Mouse (Mus musculus): ENCODE data around the gene Cdc40. TPM values are rescaled to one million over a fixed set of nuclear protein-coding genes. Genes with fewer than 3 reads are reported as not detected.

Cdc40 gene
- polyA plus RNA-seq, 1 experiment from 2014 or later = 28.2 TPM

GRCm38 (mm10) chr10:40856703-40857102 is 26.4 kb downstream of the Cdc40 start:
- H3K9me3 ChIP-seq = no peaks in the 10 kb centered on the region

GRCm38 (mm10) chr10:40855616-40856015 is 27.5 kb downstream of the Cdc40 start:
- Histone ChIP-seq H3K9me3 (no peaks in the 10 kb centered on the region), H3K4me1 (no peaks in the 10 kb centered on the region), H3K36me3 (no peaks in the 10 kb centered on the region), H3K9ac (no peak overlapping the region), H3K4me2 (no peak overlapping the region), H3K4me3 (replicated peaks) (no peak overlapping the region), H3K27me3 (replicated peaks) (no peaks in the 10 kb centered on the region), H3K27ac (no peak overlapping the region)
- WGBS = 64% methylated on average over 2 of the region's 2 CpGs
- ATAC-seq (ENCODE audit: insufficient read depth, low FRiP score, low read depth) = no peak

More at GRCm38 (mm10) chr10:40856703-40857102, 26.4 kb downstream of the Cdc40 start:
- 90% methylated on average over 7 of the region's 7 CpGs for WGBS
- Histone ChIP-seq H3K9ac (no peak overlapping the region), H3K27ac (no peak overlapping the region), H3K4me2 (no peak overlapping the region), H3K4me1 (no peaks in the 10 kb centered on the region), H3K36me3 (no peaks in the 10 kb centered on the region), H3K27me3 (replicated peaks) (no peaks in the 10 kb centered on the region), H3K4me3 (replicated peaks) (no peak overlapping the region)
- no peak for ATAC-seq (ENCODE audit: insufficient read depth, low FRiP score, low read depth)

DNA sequence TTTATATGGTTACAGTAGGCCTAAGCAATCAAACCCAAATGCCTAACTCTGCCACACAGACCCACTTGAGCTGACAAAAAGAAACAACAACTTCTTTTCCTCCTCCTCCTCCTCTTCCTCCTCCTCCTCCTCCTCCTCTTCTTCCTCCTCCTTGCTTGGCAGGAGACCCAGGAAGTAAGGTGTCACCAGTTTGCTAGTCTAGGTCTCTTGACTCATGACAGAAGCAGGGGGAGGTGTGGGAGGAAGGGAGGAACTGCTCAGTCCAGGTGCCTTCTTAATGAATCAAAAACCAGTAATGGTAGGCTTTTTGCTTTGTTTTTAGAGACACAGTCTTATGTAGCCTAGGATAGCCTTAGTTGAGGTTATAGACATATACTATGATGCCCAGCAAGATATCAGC is 32.0 kb downstream of the Cdc40 start:
- H3K4me2 ChIP-seq = no peak overlapping the region
- no peak for ATAC-seq (ENCODE audit: insufficient read depth, low FRiP score, low read depth)
- H3K27ac ChIP-seq = no peak overlapping the region

DNA sequence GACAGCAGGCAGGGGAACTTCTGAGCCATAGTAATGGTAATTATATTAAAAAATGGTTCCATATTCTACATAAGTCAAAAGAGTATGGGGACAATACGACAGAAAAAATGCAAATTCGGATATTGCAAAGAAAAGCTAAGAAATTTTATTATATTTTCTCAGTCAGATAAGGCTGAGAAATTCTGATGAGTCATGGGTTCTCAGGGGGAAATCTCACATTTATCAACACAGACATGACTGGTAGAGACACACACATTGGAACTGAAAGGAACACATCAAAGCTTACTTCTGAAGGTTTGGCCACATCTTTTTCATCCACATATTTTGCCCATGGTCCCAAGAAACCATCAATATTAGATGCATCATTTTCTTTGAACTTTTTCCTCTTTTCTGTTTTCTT is 32.5 kb downstream of the Cdc40 start:
- 94% methylated on average over 2 of the region's 2 CpGs for WGBS

More for the DNA sequence above, 32.0 kb downstream of the Cdc40 start:
- Histone ChIP-seq H3K27me3 (replicated peaks) (no peaks in the 10 kb centered on the region), H3K9me3 (no peaks in the 10 kb centered on the region), H3K4me3 (replicated peaks) (no peak overlapping the region), H3K36me3 (peaks cover 16% of the 10 kb centered on the region), H3K4me1 (no peaks in the 10 kb centered on the region), H3K9ac (no peak overlapping the region)

DNA sequence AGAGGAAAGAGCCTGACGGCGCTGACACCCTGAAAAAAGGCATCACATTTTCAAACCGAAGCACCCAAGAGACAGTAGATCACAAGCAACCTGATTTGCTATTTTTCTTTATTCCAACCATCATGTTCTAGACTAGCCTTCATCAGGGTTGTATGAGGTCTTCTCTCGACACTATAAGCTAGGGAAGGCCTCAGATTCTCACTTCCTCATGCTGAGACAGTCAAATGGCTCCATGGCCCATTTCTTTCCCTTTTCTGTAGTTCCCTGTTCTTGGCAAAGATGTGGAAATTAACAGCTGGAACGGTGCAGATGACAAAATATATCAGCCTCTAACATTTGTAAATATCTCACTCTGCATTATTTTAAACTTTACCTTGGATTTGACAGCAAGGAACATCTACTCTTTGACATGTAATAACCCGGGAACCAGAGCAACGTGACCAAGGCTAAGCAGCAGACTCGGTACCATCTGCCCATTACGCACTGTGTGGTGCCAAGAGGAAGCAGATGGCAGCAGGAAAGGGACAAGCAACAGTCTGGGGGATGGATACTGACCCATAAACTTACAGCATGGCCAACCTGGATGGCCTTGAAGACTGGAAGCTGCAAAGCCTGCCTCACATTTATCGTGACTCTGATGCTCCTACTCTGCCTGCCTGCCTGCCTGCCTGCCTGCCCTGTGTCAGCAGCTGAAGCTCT is 35.8 kb downstream of the Cdc40 start:
- H3K4me2 ChIP-seq = no peak overlapping the region
- 91% methylated on average over 10 of the region's 10 CpGs for WGBS
- ATAC-seq (ENCODE audit: insufficient read depth, low FRiP score, low read depth) = no peak

More for the DNA sequence above, 32.5 kb downstream of the Cdc40 start:
- Histone ChIP-seq H3K27ac (no peak overlapping the region), H3K9ac (no peak overlapping the region), H3K4me1 (no peaks in the 10 kb centered on the region), H3K4me3 (replicated peaks) (no peak overlapping the region), H3K9me3 (no peaks in the 10 kb centered on the region), H3K4me2 (no peak overlapping the region), H3K27me3 (replicated peaks) (no peaks in the 10 kb centered on the region), H3K36me3 (peaks cover 16% of the 10 kb centered on the region)
- no peak for ATAC-seq (ENCODE audit: insufficient read depth, low FRiP score, low read depth)

DNA sequence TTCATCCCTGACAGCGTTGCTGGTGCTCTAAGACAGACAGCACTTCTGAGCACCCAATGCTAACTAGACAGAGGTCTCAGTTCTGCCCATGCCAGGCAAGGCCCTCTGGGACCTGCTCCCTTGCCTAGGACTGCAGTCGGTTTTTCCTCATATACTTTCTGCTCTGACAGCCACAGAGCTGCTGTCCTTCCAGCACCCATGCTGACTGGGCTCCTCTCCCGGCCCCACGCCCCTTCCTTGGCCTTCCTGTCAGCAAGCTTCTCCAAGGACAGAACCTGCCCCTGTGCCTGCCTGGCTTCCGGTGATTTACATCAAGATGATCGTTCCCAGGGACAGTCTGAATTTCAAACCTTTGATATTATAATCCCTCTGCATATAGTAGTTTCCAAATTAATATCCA is 37.5 kb downstream of the Cdc40 start:
- Histone ChIP-seq H3K9ac (no peak overlapping the region), H3K27ac (no peak overlapping the region), H3K4me1 (no peaks in the 10 kb centered on the region), H3K4me3 (replicated peaks) (no peak overlapping the region), H3K27me3 (replicated peaks) (no peaks in the 10 kb centered on the region), H3K36me3 (peaks cover 22% of the 10 kb centered on the region), H3K4me2 (no peak overlapping the region), H3K9me3 (no peaks in the 10 kb centered on the region)
- WGBS = 74% methylated on average over 6 of the region's 6 CpGs
- ATAC-seq (ENCODE audit: insufficient read depth, low FRiP score, low read depth) = no peak

More for the DNA sequence above, 35.8 kb downstream of the Cdc40 start:
- H3K9ac ChIP-seq = no peak overlapping the region
- H3K9me3 ChIP-seq = no peaks in the 10 kb centered on the region
- H3K27me3 ChIP-seq (replicated peaks) = no peaks in the 10 kb centered on the region
- H3K4me3 ChIP-seq (replicated peaks) = no peak overlapping the region
- H3K27ac ChIP-seq = no peak overlapping the region
- peaks cover 19% of the 10 kb centered on the region for H3K36me3 ChIP-seq
- no peaks in the 10 kb centered on the region for H3K4me1 ChIP-seq

DNA sequence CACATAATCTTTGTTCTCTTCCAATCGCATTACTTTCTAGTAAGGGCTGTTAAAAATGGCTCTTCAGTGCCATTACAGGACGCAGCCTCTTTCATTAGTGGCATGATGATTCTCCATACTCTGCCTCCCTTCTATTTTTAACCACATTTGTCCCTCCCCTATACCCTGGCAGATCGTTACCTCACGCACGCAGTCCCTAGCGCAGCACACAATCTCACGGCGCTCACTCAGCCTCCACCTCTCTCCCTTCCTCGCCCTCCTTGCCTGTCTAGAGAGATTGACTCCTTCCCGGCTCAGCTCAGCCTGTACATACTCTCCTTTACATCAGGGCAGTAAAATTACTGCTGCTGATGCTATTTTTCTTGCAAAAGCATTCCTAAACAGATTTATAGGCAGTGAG is 38.6 kb downstream of the Cdc40 start:
- Histone ChIP-seq H3K9ac (no peak overlapping the region), H3K4me1 (no peaks in the 10 kb centered on the region), H3K9me3 (no peaks in the 10 kb centered on the region), H3K36me3 (peaks cover 26% of the 10 kb centered on the region), H3K27me3 (replicated peaks) (no peaks in the 10 kb centered on the region), H3K27ac (no peak overlapping the region), H3K4me3 (replicated peaks) (no peak overlapping the region), H3K4me2 (no peak overlapping the region)
- no peak for ATAC-seq (ENCODE audit: insufficient read depth, low FRiP score, low read depth)
- WGBS = 69% methylated on average over 10 of the region's 10 CpGs

GRCm38 (mm10) chr10:40843841-40844240 is 39.3 kb downstream of the Cdc40 start:
- H3K27me3 ChIP-seq (replicated peaks) = no peaks in the 10 kb centered on the region
- H3K4me1 ChIP-seq = no peaks in the 10 kb centered on the region
- H3K4me2 ChIP-seq = no peak overlapping the region
- no peak for ATAC-seq (ENCODE audit: insufficient read depth, low FRiP score, low read depth)
- H3K36me3 ChIP-seq = peaks cover 25% of the 10 kb centered on the region
- no peaks in the 10 kb centered on the region for H3K9me3 ChIP-seq
- H3K4me3 ChIP-seq (replicated peaks) = no peak overlapping the region
- H3K27ac ChIP-seq = no peak overlapping the region
- 78% methylated on average over 5 of the region's 5 CpGs for WGBS
- no peak overlapping the region for H3K9ac ChIP-seq

DNA sequence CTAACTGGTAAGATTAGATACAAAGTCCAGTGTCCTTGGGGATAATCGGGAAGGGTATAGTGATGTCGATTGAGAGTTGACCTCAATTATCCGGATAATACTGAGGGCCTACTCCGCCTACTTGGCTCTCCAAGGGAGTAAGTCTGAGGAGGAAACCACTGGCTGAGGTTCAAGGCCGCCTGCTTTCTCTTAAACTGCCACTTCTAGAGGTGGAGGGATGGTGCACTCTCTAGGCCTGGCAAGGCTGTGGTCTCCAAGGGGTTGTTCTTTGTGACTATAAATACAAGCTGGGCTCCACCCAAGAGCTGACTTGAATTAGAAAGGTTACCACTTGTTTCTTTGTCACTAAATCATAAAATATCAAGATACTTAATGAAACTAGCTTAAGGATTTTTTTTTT is 43.0 kb downstream of the Cdc40 start:
- Histone ChIP-seq H3K9ac (no peak overlapping the region), H3K36me3 (0 out of 2 replicates have a peak, but pooled peaks cover 18% of the 10 kb centered on the region)
- 80% methylated on average over 5 of the region's 5 CpGs for WGBS

DNA sequence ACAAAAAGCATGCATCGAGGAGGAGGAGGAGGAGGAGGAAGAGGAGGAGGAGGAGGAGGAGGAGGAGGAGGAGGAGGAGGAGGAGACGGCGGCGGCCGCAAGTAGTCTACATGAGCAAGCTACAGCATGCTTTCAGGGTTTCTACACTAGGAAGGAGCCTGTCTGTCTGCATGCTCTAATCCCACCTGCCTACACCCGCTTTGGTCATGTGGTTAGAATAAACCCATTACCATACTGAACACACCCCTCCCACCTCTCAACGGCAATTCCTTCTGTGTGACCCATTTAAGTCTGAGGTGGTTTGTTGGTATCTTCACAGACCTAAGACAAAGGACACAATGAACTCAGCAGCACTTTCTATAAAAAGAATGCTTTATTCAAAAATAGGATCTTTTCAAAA is 51.8 kb downstream of the Cdc40 start:
- no peaks in the 10 kb centered on the region for H3K4me1 ChIP-seq

More for the DNA sequence above, 43.0 kb downstream of the Cdc40 start:
- Histone ChIP-seq H3K27me3 (replicated peaks) (no peaks in the 10 kb centered on the region), H3K9me3 (no peaks in the 10 kb centered on the region), H3K4me3 (replicated peaks) (no peak overlapping the region), H3K4me1 (no peaks in the 10 kb centered on the region), H3K4me2 (no peak overlapping the region), H3K27ac (no peak overlapping the region)
- ATAC-seq (ENCODE audit: insufficient read depth, low FRiP score, low read depth) = no peak

DNA sequence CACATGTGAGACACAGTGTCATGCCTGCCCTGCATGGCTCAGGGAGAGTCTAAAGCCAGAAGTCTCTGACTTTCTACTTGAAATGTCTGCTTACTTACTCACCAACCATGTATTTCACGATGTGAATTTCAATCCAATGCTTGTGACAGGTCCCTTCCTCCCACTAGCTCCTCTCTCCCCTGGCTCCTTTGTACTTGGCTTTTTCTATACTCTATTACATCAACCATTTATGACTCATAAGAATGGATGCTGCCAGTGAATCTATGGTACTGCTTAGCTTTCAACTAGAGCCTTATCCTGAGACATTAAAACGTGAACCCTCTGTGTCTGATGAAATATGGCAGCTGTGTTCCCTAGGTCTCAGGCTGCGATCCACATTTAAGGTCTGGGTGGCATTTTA is 52.8 kb downstream of the Cdc40 start:
- peaks cover 13% of the 10 kb centered on the region for H3K36me3 ChIP-seq
- ATAC-seq (ENCODE audit: insufficient read depth, low FRiP score, low read depth) = no peak
- H3K9ac ChIP-seq = no peak overlapping the region
- H3K4me3 ChIP-seq (replicated peaks) = no peak overlapping the region
- H3K4me2 ChIP-seq = no peak overlapping the region
- H3K9me3 ChIP-seq = no peaks in the 10 kb centered on the region
- H3K27ac ChIP-seq = no peak overlapping the region
- no peaks in the 10 kb centered on the region for H3K4me1 ChIP-seq
- 78% methylated on average over 3 of the region's 3 CpGs for WGBS
- H3K27me3 ChIP-seq (replicated peaks) = no peaks in the 10 kb centered on the region

More for the DNA sequence above, 51.8 kb downstream of the Cdc40 start:
- Histone ChIP-seq H3K9me3 (no peaks in the 10 kb centered on the region), H3K36me3 (peaks cover 16% of the 10 kb centered on the region), H3K4me3 (replicated peaks) (no peak overlapping the region), H3K9ac (no peak overlapping the region), H3K27me3 (replicated peaks) (no peaks in the 10 kb centered on the region), H3K4me2 (no peak overlapping the region), H3K27ac (no peak overlapping the region)
- ATAC-seq (ENCODE audit: insufficient read depth, low FRiP score, low read depth) = no peak
- 76% methylated on average over 5 of the region's 7 CpGs for WGBS

GRCm38 (mm10) chr10:40827706-40828105 is 55.4 kb downstream of the Cdc40 start:
- no peak overlapping the region for H3K4me3 ChIP-seq (replicated peaks)
- H3K27me3 ChIP-seq (replicated peaks) = no peaks in the 10 kb centered on the region
- no peaks in the 10 kb centered on the region for H3K9me3 ChIP-seq
- H3K36me3 ChIP-seq = 0 out of 2 replicates have a peak, but pooled peaks cover 2% of the 10 kb centered on the region
- ATAC-seq (ENCODE audit: insufficient read depth, low FRiP score, low read depth) = no peak
- H3K4me2 ChIP-seq = no peak overlapping the region
- WGBS = 87% methylated on average over 4 of the region's 4 CpGs
- H3K9ac ChIP-seq = no peak overlapping the region
- H3K27ac ChIP-seq = no peak overlapping the region
- H3K4me1 ChIP-seq = no peaks in the 10 kb centered on the region
